Mouse (Mus musculus) heart, embryonic 10.5 days (tissue): ENCODE data around the gene Myo10. TPM values are rescaled to one million over a fixed set of nuclear protein-coding genes. Genes with fewer than 3 reads are reported as not detected.

Experiments used
- DNase-seq: peaks from one replicate; pipeline ENCODE4 v3.0.0-alpha.2; 2017; ENCODE audit warnings: low spot score
- H3K27ac ChIP-seq: fragments of 300-500 bp; sonication (generic); 2 replicates; pipeline ENCODE4 v1.5.1; 2016; ENCODE audit warnings: mild to moderate bottlenecking
- H3K27me3 ChIP-seq: fragments of 300-500 bp; sonication (generic); 2 replicates; pipeline ENCODE4 v1.6.1; 2016; ENCODE audit warnings: mild to moderate bottlenecking; ENCODE audit not compliant: poor library complexity, insufficient read depth, severe bottlenecking
- H3K36me3 ChIP-seq: fragments of 300-500 bp; sonication (generic); 2 replicates; pipeline ENCODE4 v1.6.1; 2016; ENCODE audit warnings: mild to moderate bottlenecking, moderate library complexity
- H3K4me1 ChIP-seq: fragments of 300-500 bp; sonication (generic); 2 replicates; pipeline ENCODE4 v1.6.1; 2016; ENCODE audit warnings: mild to moderate bottlenecking
- H3K4me3 ChIP-seq: fragments of 300-500 bp; sonication (generic); 2 replicates; pipeline ENCODE4 v1.5.1; 2016; ENCODE audit warnings: mild to moderate bottlenecking, moderate library complexity
- H3K9me3 ChIP-seq: fragments of 300-500 bp; sonication (generic); 2 replicates; pipeline ENCODE4 v1.6.1; 2016; ENCODE audit warnings: mild to moderate bottlenecking, moderate library complexity
- WGBS: fragments of 180-500 bp; shearing (Covaris S2); methylation state at CpG from one replicate; pipeline ENCODE4 v1.1.7; 2016; 5-methylcytosine and 5-hydroxymethylcytosine counted together
- polyA plus RNA-seq: library from polyadenylated mRNA; unstranded; fragments of >200 nt; fragmentation: Nextera tagmentation; extraction: Ambion mirVana; gene quantifications from 2 replicates; pipeline ENCODE4 v1.2.1, GENCODE M21; 2016

The Myo10 gene
- polyA plus RNA-seq, 1 experiment from 2014 or later, result 21.0 TPM

- Histone ChIP-seq H3K4me1 (peaks cover 10% of the 10 kb centered on the region; the same call in 1 of the 2 replicates), H3K27me3 (peaks cover 31% of the 10 kb centered on the region; the same call in 1 of the 2 replicates), H3K27ac (no peak overlapping the region), H3K4me3 (no peak overlapping the region), H3K36me3 (no peaks in the 10 kb centered on the region), H3K9me3 (no peaks in the 10 kb centered on the region)
- WGBS, result 77% methylated on average over 8 of the region's 8 CpGs
- no peak for DNase-seq
Measured at GRCm38 (mm10) chr15:25689477-25689876, 67.2 kb downstream of the Myo10 start.

GRCm38 (mm10) chr15:25690066-25690745 is 67.9 kb downstream of the Myo10 start:
- Histone ChIP-seq H3K27ac (no peak overlapping the region), H3K36me3 (no peaks in the 10 kb centered on the region), H3K9me3 (no peaks in the 10 kb centered on the region), H3K4me3 (no peak overlapping the region), H3K4me1 (peaks cover 10% of the 10 kb centered on the region; the same call in 1 of the 2 replicates), H3K27me3 (peaks cover 31% of the 10 kb centered on the region; the same call in 1 of the 2 replicates)
- no peak for DNase-seq
- WGBS, result 77% methylated on average over 15 of the region's 15 CpGs

- Histone ChIP-seq H3K27ac (no peak overlapping the region), H3K4me1 (peaks cover 10% of the 10 kb centered on the region; the same call in 1 of the 2 replicates)
- 92% methylated on average over 4 of the region's 4 CpGs for WGBS
Measured at GRCm38 (mm10) chr15:25690746-25691105, 68.4 kb downstream of the Myo10 start.

GRCm38 (mm10) chr15:25692254-25692950 is 70.1 kb downstream of the Myo10 start:
- Histone ChIP-seq H3K4me1 (peaks cover 10% of the 10 kb centered on the region; the same call in 1 of the 2 replicates), H3K27ac (no peak overlapping the region), H3K27me3 (peaks cover 31% of the 10 kb centered on the region; the same call in 1 of the 2 replicates), H3K36me3 (no peaks in the 10 kb centered on the region), H3K4me3 (no peak overlapping the region), H3K9me3 (no peaks in the 10 kb centered on the region)
- DNase-seq, result no peak
- WGBS, result 62% methylated on average over 21 of the region's 21 CpGs

More at GRCm38 (mm10) chr15:25690746-25691105, 68.4 kb downstream of the Myo10 start:
- Histone ChIP-seq H3K36me3 (no peaks in the 10 kb centered on the region), H3K4me3 (no peak overlapping the region), H3K9me3 (no peaks in the 10 kb centered on the region), H3K27me3 (peaks cover 31% of the 10 kb centered on the region; the same call in 1 of the 2 replicates)
- DNase-seq, result no peak

- Histone ChIP-seq H3K4me1 (peaks cover 10% of the 10 kb centered on the region; the same call in 1 of the 2 replicates), H3K36me3 (no peaks in the 10 kb centered on the region), H3K27ac (no peak overlapping the region), H3K27me3 (peaks cover 27% of the 10 kb centered on the region; the same call in 1 of the 2 replicates), H3K9me3 (no peaks in the 10 kb centered on the region), H3K4me3 (no peak overlapping the region)
- 79% methylated on average over 11 of the region's 11 CpGs for WGBS
- no peak for DNase-seq
Measured at GRCm38 (mm10) chr15:25693708-25694107, 71.4 kb downstream of the Myo10 start.

GRCm38 (mm10) chr15:25694749-25695148 is 72.4 kb downstream of the Myo10 start:
- 91% methylated on average over 4 of the region's 4 CpGs for WGBS
- H3K4me3 ChIP-seq, result no peak overlapping the region

GRCm38 (mm10) chr15:25695253-25695652 is 72.9 kb downstream of the Myo10 start:
- no peaks in the 10 kb centered on the region for H3K36me3 ChIP-seq
- peaks cover 18% of the 10 kb centered on the region; the same call in 1 of the 2 replicates for H3K27me3 ChIP-seq
- DNase-seq, result no peak
- WGBS, result 92% methylated on average over 3 of the region's 3 CpGs
- H3K4me3 ChIP-seq, result no peak overlapping the region
- H3K9me3 ChIP-seq, result no peaks in the 10 kb centered on the region
- H3K27ac ChIP-seq, result no peak overlapping the region
- H3K4me1 ChIP-seq, result peaks cover 10% of the 10 kb centered on the region; the same call in 1 of the 2 replicates

More at GRCm38 (mm10) chr15:25694749-25695148, 72.4 kb downstream of the Myo10 start:
- Histone ChIP-seq H3K27ac (no peak overlapping the region), H3K27me3 (peaks cover 19% of the 10 kb centered on the region; the same call in 1 of the 2 replicates), H3K9me3 (no peaks in the 10 kb centered on the region), H3K36me3 (no peaks in the 10 kb centered on the region), H3K4me1 (peaks cover 10% of the 10 kb centered on the region; the same call in 1 of the 2 replicates)
- no peak for DNase-seq

GRCm38 (mm10) chr15:25695883-25696282 is 73.6 kb downstream of the Myo10 start:
- H3K36me3 ChIP-seq, result no peaks in the 10 kb centered on the region
- no peak overlapping the region for H3K27ac ChIP-seq
- H3K4me1 ChIP-seq, result peaks cover 10% of the 10 kb centered on the region; the same call in 1 of the 2 replicates
- H3K9me3 ChIP-seq, result no peaks in the 10 kb centered on the region
- no peak for DNase-seq
- no peak overlapping the region for H3K4me3 ChIP-seq
- H3K27me3 ChIP-seq, result peaks cover 18% of the 10 kb centered on the region; the same call in 1 of the 2 replicates
- 66% methylated on average over 7 of the region's 7 CpGs for WGBS

DNA sequence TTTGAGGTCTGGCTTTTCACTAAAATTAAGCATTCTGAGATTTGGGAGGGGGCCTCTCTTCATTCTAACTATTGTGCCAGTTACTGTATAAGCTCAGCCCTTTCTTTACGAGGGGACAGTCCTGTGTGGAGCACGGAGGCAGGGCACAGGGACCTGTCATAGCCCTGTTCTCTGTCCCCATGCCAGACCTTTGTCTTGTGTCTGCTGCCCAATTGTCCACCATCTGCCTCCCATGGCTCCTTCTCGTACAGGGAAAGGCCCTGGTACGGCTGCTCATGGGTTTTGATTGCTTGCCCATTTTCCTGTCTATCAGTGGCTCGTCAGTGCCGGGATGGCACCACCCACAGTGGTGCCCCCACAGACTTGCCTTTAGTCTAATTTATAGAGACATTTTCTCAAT is 74.3 kb downstream of the Myo10 start:
- H3K36me3 ChIP-seq, result peaks cover 3% of the 10 kb centered on the region
- no peaks in the 10 kb centered on the region for H3K9me3 ChIP-seq
- no peak overlapping the region for H3K4me3 ChIP-seq
- no peak overlapping the region for H3K27ac ChIP-seq
- 88% methylated on average over 6 of the region's 6 CpGs for WGBS
- H3K4me1 ChIP-seq, result peaks cover 10% of the 10 kb centered on the region; the same call in 1 of the 2 replicates
- no peak for DNase-seq
- peaks cover 14% of the 10 kb centered on the region; the same call in 1 of the 2 replicates for H3K27me3 ChIP-seq

DNA sequence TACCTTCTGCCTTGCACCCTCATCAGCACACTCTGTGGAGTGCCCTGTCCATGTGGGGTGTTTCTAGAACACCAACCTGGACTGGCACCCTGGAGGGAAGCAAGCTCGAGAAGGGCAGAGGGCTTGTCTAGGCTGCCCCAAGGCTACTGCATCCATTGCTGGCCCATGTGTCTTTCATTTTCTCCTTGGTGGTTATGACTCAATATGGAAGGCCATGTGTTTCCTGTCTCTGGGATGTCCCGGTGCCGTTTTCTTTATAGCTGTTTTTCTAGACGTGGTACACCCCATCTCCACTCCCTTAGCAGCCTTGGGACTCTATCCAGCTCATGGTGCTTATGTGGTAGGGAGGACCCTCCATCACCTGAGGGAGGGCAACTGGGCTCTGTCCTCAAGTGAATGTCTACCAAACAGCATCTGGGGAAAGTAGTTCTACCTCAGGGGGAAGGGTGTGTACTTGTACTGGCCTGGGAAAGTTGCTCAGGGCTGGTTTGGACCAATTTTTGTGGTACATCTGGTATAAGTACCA is 76.8 kb downstream of the Myo10 start:
- no peak for DNase-seq
- no peak overlapping the region for H3K4me3 ChIP-seq
- no peaks in the 10 kb centered on the region for H3K9me3 ChIP-seq
- no peak overlapping the region for H3K27ac ChIP-seq
- H3K4me1 ChIP-seq, result peaks cover 3% of the 10 kb centered on the region; the same call in 1 of the 2 replicates
- WGBS, result 74% methylated on average over 4 of the region's 4 CpGs
- H3K27me3 ChIP-seq, result no peaks in the 10 kb centered on the region
- peaks cover 14% of the 10 kb centered on the region for H3K36me3 ChIP-seq

DNA sequence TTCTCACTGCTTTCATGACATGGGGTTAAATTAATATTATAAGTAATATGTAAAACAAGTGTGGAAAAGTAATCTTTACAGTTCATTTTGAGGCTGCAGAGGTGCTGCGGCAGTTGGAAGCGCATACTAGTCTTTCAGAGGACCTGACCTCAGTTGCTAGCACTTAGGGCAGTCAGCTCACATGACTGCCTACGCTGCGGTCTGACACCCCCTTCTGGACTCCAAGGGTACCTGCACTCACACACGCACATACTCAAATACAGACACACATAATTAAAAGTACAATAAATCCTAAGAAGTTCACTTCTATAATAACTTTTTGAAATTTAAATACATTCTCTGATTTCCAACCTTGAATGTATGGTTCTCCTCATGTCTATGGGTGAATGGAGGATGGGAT is 80.3 kb downstream of the Myo10 start:
- Histone ChIP-seq H3K27me3 (no peaks in the 10 kb centered on the region), H3K27ac (no peak overlapping the region), H3K4me1 (no peaks in the 10 kb centered on the region), H3K9me3 (no peaks in the 10 kb centered on the region), H3K36me3 (peaks cover 18% of the 10 kb centered on the region), H3K4me3 (no peak overlapping the region)
- 97% methylated on average over 5 of the region's 5 CpGs for WGBS
- DNase-seq, result no peak

DNA sequence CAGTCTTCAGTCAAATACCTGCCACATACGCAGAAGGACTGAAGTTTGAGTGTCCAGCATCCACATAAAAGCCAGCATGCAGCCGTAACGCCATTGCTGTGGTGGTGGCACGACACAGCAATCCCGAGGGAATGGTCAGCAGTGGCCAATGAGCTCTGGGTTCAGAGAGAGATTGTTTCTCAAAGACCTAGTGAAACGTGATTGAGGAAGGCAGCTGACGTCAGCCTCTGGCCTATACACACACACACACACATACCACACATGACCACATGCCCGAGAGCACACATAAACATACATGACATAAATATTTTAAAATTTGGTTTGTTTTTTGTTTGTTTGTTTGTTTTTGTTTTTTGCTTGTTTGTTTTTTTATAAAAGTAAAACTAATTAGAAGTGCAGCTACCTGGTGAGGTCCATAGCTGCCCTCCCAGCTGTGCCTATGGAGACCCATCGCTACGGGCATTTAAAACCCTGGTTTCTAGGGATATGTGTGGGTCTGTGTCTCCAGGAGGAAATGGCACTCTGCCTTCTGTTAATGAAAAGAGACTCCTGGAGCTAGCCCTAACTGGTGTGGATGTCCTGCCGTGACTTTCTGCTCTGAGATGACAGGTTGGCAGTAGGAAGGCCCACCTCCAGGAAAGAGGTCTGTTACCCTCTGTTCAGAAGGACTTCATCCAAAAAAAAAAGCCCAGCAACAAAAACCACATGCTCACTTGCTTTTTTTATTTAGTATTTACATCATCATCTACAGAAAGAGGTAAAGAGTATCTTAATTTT is 82.7 kb downstream of the Myo10 start:
- Histone ChIP-seq H3K27ac (no peak overlapping the region), H3K4me1 (no peaks in the 10 kb centered on the region), H3K4me3 (no peak overlapping the region), H3K27me3 (no peaks in the 10 kb centered on the region), H3K9me3 (no peaks in the 10 kb centered on the region), H3K36me3 (peaks cover 22% of the 10 kb centered on the region)
- no peak for DNase-seq
- 85% methylated on average over 11 of the region's 11 CpGs for WGBS
